Mouse (Mus musculus): ENCODE results near the gene D8Ertd738e.
"Not testable (repeated sequence)": the region's sequence is repeated elsewhere in the genome, so short reads cannot be mapped to it uniquely, and the experiment has no call there.

The D8Ertd738e gene

GRCm38 (mm10) chr8:84249257-84250170, at the start of gene D8Ertd738e:
D8Ertd738e (minus strand) TSS chr8:84249719.
- DNase-seq, result peak; percentile 87

DNA sequence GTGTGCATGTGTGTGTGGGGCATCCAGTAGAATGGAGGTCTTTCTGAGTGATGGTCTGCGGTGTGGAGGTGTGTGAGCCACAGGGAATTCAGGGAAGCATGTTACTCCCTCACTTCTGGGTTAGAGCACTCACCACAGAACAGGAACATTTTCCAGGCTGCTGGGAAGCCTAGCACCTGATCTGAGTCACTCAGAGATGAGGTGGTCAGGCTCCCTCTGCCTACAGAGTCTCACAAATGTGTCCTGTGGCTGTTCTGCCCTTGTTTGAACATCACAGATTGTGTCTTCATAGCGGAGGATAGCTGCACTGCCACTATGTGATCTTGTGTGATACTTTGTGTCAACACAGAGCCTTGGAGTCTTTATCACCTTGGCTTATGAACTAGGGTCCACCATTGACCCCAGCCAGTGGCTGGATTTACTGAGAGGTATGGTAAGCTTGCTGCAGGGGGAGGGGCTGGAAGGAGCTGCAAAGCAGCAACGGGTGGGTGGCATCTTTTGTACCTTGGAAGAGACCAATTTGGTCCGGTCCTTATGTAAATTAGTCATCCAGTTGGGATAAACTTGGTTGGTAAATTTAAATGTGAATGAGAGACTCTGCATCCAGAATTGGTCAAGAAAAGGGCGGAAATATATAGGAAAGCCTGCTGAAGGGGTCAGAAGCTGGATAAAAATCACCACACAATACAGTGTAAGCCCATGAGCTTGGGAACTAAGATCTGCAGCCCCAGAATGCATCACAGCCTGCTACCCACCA, 47.7 kb upstream of the D8Ertd738e start:
- DNase-seq, result no peak

GRCm38 (mm10) chr8:84291688-84292087, 42.2 kb upstream of the D8Ertd738e start:
- DNase-seq, result peak; percentile 75

GRCm38 (mm10) chr8:84291086-84291485, 41.6 kb upstream of the D8Ertd738e start:
- peak; percentile 83 for DNase-seq

DNA sequence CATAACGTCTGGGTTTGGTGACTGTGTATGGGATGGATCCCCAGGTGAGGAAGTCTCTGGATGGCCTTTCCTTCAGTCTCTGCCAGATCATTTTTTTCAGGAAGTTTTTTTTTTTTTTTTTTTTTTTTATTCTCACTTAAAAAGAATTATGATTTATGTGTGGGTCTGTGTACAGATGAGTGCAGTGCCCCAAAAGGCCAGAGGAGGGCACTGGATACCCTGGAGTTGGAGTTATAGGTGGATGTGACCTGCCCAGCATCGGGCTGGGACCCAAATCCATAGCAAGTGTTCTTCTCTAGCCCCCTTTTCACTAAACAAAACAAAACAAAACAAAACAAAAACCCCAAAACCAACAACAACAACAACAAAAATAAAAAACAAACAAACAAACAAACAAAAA, 39.4 kb upstream of the D8Ertd738e start:
- peak; percentile 36 for DNase-seq

GRCm38 (mm10) chr8:84285665-84286064, 36.1 kb upstream of the D8Ertd738e start:
- not testable (repeated sequence) for DNase-seq

DNA sequence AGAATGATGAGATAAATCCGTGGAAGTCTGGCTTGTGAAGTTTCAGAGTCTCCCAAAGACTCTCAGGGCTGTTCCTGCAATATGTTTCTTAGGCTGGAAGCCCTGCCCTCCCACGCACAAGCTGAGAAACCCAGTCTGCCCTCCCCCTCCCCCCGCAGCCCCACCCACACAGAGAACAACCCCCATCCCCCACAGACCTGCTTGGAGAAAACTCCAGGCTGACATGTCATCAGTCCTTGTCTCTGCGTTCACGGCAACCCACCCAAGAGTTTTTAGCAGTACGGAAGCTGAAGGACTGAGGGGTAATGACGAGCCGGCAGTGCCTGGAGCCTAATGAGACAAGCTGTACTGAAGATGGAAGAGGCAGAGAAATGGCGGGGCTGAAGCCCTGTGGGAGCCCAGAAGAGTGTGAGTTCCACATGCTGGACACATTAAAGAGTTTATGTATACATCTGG, 35.1 kb upstream of the D8Ertd738e start:
- DNase-seq, result no peak

GRCm38 (mm10) chr8:84280777-84281176, 31.3 kb upstream of the D8Ertd738e start:
- DNase-seq, result no peak

- DNase-seq, result no peak
Measured at GRCm38 (mm10) chr8:84276447-84276846, 26.9 kb upstream of the D8Ertd738e start.

DNA sequence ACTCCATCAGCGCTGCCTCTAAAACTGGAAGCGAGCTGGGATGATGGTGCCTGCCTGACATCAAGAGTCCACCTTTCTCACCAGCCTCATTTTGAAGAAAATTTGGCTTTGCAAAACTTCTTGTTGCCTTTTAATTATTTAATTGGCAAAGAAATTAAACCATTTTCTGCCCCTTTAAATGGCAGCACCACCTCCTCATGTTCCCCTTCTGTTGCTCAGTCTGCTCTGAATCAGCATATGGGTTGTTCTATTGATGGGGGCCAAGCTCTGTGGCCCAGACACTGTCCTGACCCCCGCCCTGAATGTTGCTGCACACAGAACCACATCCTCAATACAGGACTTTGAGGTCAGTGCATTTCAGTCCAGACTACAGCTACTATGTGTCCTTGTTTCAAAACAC, 24.4 kb upstream of the D8Ertd738e start:
- DNase-seq, result no peak

- DNase-seq, result no peak
Measured at GRCm38 (mm10) chr8:84272302-84272701, 22.8 kb upstream of the D8Ertd738e start.

- DNase-seq, result peak; percentile 100
Measured at GRCm38 (mm10) chr8:84269950-84270773, 20.6 kb upstream of the D8Ertd738e start, which contains the start of gene Ccdc130. Ccdc130 (minus strand) TSS chr8:84270380.

DNA sequence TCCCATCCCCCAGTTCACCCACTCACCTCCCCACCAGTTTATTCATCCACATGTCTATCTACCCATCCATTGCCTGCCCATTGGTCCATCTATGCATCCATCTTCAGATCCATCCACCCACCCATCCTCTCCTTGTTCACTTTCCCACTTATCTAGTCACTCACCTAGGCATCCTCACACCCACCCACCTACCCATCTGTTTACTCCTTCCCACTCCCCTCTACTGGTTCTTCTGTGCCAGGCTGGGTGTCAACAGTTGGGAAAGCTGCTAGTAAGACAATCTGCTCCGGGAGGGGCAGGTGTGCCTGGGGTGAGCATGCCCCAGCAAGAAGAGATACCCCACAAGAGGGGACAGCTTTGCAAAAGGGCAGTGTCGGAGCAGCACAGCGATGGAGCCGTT, 11.6 kb upstream of the D8Ertd738e start:
- no peak for DNase-seq

DNA sequence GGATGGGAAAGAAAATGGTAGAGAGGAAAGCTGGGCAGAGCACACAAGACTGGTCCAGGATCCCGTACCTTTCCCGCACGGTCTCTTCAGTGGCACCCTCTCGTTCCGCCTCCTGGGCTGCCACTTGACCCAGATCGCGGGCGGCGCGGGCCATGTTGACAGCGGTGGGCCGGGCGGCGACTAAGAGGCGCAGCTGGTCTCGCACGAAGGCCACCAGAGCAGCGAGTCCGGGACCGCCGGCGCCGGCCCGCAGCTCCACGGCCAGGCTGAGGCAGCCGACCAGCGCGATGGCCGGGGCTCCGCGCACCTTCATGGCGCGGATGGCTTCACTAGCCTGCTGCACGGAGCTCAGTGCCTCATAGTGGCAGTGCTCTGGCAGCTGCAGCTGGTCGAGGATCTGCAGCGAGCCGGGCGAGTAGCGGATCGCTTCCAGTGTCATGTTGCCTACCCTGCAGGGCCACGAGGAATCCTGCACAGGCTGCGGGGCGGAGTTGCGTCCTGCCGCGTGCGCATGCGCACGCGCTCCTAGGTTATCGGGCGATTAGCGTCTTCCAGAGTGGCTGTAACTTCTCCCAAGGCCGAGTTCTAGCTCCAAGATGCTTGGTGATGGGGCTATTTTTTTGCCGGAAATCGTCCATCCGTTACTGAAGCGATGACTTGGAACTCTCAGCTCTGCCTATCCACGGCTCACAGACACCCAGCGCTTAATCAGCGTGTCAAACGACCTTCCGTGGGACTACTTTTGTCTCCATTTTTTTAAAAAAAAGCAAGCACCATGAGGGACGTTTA, 7.5 kb upstream of the D8Ertd738e start, which contains the start of gene Mri1:
Gene Mri1, minus strand, starts transcription at position 505 of the 789 bp plus-strand sequence.
- peak; percentile 89 for DNase-seq

GRCm38 (mm10) chr8:84256458-84256821, 6.9 kb upstream of the D8Ertd738e start:
- peak; percentile 63 for DNase-seq

DNA sequence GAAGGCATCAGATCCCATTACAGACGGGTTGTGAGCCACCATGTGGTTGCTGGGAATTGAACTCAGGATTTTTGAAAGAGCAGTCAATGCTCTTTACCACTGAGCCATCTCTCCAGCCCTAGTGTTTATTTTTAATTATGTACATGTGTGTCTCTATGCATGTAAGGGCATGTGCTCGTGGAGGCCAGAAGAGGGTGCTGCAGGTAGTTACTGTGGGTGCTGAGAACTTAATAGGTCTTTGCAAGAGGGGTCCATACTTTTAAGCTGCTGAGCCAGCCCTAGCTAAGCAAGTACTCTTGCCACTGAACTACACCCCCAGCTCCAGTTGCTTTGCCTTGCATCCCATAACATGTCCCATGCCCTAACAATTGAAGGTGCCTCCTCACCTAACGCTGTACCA, 6.3 kb upstream of the D8Ertd738e start:
- DNase-seq, result no peak

DNA sequence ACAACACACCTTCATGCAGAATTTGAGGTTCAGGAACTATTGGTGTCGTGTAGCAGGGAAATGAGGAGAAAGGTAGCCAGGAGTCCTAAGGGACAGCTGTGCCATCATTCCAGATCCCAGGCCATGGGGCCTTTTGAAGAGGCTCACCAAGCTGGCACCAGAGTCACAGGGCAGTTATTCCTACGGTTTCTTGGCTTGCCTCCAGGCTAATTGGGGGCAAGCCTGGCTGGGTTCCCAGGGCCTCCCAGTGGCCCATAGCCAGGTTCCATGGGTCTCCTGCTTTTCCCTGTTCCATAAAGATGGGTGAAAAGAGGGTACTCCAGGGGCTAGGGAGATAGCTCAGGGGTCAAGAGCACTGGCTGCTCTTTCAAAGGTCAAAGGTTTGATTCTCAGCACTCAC, 7.7 kb downstream of the D8Ertd738e start:
- no peak for DNase-seq

GRCm38 (mm10) chr8:84241167-84241566, 8.4 kb downstream of the D8Ertd738e start:
- no peak for DNase-seq

GRCm38 (mm10) chr8:84237542-84238229, 11.8 kb downstream of the D8Ertd738e start:
- DNase-seq, result no peak

DNA sequence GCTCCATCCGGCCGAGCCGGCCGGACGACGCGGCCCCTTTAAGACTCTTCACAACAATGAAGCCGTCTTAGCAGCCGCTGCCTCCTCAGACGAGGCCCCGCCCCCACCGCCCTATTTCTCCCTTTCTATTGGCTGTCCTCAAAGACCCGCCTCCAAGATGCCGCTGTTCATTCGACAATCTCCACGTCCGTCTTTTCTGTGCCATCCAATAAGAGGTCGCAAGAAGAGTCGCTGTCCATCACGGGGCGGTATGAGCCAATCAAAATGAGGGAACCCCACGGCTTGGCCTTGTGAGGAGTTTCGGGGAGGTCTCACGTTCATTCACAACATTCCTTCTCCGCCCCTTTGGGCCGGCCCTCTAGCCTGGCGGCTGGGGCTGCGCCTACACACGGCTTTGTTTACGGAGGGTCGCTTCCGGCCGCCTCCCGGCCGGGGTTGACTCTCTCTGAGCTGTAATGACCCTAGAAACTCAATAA, 12.5 kb downstream of the D8Ertd738e start, which contains the start of gene Zswim4:
Gene Zswim4, minus strand, starts transcription at position 58 of the 476 bp plus-strand sequence.
- peak; percentile 99 for DNase-seq

DNA sequence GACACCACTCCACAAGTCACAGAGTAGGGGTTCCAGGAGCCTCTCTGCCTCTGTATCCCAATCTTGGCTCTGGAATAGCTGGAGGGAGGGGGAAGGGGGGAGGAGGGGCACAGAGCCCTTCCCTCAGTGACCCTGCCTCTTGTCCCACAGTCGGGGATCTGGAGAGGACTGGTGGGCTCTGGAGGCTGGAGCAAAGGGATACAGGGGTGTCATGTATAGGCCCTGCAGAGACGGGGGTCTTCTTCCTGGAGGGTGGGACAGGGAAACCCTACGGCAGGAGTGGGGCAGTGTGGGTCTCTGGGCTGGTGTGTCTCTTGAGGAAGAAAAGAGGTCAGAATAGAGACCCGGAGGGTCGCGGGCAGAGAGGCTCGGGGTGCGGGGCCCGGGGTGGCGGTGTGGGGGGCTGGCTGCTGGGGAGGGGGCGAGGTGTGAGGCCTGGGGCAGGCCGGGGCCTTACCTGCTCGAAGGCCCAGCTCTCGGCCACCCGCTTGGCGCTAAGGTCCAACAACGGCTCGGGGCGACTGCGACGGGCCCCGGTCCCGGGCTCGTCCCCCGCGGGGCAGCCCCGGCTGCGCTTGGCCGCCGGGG, 13.0 kb downstream of the D8Ertd738e start:
- DNase-seq, result no peak

Data from cerebellum, adult 9-11 months (tissue).